Mouse (Mus musculus): ENCODE results near the gene Hdgfl2.

Gene Hdgfl2

DNA sequence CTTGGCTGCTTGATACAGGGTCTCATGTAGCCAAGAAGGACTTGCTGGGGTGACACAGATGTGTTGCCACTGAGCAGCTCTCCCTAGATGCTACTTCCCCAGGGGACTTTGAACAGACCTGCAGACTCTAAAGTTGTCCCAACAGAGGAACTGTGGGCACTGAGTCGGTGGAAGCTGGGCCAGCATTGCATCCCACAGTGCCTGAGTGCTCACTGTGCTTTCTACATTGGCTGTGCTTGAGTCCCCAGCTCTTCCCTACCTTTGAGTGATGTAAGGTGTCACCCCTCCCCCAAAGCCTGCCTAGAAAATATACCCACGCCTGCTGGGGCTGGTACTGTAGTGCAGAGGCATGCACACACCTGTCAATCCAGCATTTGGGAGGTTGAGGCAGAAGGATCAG is 28.3 kb downstream of the Hdgfl2 start:
- no peak for DNase-seq

DNA sequence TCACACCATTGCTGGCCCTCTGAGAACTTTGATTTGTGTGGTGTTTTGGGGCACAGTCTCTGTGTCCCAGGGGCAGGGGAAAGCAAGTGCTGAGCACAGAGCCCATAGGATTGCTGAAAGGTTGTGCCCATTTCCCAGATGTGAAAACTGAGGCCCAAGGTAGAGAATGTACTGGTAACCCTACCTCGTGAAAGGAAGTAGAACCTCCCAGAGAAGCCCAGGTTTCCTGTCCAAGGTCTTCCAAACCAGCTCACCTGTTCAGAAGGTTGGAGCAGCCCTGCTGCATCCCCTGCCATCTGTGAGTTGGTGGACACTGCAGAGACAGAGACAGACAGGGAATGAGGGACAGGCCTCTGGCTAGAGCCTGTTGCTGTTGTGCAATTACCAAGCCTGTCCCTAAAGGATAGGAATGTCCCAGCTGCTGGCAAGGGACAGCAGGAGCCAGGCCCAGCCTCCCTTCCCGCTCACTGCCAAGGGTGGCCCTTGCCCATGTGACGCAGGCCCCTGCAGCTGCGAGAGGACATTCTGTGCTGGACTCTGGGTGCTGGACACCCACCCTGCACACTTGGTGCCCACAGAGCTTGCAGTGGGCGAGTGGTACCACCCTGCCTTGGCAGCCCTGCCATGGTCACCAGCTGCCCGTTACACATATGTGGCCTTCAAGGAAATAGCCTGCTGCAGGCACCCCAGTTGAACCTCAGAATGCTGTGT is 29.1 kb downstream of the Hdgfl2 start:
- no peak for DNase-seq

DNA sequence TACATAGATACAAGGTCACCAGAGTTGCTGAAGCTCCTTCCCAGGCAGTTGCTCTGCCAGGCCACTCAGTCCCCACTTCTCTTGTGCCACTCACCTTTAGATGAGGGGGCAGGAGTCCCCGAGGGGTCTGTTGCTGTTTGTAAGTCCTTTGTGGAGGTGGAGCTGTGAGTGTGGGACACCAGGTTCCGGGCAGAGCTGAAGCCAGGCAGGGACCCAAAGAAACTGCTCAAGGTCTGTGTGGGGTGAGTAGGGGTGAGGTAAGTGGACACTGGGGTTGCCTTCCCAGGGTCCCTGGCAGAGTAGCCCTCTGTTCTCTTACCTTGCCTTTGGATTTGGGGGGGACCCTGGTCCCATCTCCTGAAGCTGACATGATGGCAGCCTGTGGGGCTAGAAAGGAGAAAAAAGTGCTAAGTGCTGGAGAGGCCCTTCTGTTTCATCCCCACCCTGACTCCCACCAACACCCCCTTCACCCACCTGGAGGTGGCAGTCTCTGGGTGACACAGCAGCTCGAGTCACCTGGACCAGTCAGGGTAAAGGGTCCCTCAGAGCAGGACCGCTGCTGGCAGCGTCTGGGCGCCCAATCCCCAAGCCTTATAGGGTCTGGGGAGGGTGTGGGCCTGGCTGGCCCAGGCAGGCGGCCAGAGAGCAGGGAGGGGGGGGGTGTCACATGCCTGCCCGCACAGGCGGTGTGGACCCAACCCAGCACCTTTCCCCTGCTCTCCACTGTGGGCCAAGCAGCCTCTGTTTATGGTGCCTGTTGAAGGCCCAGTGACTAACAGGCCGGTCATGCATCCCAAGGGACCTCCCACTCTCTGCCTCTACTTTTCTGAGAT is 30.0 kb downstream of the Hdgfl2 start, which contains the start of gene Plin4:
Gene Plin4 (minus strand): TSS at position 585 of the 833 bp plus-strand sequence.
- DNase-seq = no peak

DNA sequence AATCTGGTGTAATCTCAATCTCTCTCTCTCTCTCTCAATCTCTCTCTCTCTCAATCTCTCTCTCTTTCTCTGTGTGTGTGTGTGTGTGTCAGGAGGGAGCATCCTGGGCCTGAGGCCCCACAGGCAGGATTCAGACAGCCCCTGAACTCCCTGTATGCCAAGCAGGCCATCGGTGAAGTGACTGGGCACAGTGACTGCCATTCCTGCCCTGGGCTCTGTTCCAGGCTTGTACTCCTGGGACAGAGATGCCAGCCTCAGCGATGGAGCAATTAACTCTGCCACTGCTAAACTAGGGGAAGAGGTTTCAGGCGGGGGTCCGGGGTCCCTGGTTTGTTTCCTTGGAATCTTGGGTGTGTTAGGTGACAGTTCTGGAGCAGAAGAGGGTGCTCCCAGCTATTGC is 31.1 kb downstream of the Hdgfl2 start:
- DNase-seq = no peak

DNA sequence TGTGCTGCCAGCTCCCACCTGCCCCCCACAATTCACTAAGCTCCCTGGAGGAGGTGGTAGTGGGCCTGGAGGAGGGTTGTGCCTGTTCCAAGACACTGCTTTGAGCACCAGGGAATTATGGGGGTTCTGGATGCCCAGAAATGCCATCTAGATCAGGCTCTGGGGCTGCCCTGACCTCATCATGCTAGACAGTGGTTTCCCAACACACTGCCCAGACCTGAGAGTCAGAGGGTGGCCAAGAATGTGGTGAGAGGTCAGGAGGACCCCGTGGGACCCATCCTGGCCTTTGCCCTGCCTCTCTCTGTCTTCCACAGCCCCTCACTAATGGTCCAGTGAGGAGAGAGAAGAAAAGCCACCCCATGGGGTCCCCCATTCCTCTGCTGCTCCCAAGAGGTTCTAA is 31.6 kb downstream of the Hdgfl2 start:
- DNase-seq = no peak

DNA sequence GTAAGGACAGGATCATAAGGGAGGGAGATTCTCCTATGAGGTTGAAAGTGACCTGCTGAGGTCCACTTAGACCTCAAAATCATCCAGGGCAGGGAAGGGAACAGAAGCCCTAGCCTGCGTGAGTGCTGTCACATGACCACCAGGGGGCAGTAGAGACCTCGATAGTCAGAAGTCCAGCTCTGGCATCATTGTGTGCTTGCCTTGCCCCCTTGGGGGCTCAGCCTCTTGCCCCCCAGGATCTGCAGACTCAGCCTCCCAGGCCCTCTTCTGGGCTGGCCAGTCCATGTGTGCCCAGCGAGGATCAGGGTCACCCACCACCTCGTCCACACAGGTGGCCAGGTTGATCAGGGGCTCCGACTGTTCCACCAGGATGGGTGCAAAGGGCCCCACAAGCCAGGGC is 32.4 kb downstream of the Hdgfl2 start:
- DNase-seq = peak; percentile 73

DNA sequence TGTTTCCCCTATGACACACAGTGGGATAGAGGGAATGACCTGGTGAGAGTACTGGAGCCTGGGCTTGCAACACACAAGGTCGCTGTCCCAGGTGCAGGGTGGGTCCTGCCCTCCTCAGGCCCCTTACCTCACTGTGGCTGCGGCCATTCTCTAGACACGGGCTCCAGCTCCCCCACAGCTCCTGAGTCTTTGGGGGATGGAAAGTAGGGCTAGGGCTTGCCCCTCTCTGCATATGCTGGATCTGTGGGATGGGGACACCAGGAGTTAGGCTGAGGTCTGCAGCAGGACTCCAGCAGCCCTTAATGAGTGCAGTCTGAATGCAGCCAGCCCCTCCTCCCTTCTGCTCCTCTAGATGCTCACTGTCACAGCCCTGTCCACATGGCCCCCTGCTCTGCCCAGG is 33.3 kb downstream of the Hdgfl2 start:
- DNase-seq = no peak

DNA sequence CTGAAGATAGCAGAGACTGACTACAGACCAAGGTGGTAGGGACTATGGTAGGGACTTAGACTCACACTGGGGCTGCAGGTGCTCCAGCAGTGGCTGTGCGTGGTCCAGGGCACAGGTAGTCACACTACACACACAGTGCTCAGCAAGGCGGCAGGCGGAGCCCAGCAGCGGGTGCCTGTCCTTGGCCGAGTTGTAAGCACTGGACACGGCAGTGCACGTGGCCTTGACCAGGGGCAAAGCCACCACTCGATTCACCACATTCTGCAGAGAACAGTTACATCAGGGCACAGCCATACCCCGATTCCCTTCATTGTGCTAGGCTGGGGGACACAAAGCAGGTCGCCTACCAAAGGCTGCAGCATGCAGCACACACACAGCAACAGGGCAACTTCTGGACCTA is 36.8 kb downstream of the Hdgfl2 start:
- no peak for DNase-seq

DNA sequence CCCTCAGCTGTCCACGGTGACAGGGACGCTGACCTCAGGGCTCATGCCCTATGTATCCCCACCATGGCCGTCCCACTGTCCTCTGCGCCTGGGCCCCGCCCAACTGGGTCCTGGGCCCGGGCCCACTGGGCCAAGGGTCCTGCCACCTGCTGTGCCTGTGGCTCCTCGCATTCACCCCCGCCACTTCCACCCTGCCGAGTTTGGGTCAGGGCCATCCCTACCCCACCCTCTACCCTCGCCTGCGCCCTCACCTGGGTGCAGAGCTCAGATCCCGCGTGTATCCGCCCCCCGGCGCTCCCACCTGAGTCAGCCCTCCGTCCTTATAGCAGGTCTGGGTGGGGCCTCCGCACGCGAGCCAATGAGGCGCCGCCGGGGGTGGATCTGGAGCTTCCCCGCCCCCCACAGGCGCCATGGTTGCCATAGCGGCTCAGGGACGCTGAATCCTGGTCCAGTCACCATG is 37.8 kb downstream of the Hdgfl2 start, which contains the start of gene Plin5:
Gene Plin5 (minus strand): TSS at position 346 of the 460 bp plus-strand sequence.
- DNase-seq = peak; percentile 89

DNA sequence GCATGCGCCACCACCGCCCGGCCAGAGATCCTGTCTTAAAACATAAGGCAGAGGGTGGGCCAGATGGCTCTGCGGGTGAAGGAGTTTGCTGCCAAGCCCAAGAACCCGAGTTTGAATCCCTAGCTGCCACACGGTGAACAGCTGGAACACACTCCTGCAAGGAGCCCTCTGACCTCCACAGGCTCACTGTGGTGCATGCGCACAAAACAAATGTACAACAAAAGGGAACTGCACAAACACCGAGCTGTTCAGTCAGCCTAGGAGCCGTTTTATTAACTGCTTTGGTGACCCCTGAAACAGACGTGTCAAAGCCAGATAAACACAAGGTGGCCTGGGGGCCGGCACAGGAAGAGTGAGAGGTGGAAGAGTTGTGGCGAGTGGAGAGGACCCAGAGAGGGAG is 40.0 kb downstream of the Hdgfl2 start:
- peak; percentile 39 for DNase-seq

DNA sequence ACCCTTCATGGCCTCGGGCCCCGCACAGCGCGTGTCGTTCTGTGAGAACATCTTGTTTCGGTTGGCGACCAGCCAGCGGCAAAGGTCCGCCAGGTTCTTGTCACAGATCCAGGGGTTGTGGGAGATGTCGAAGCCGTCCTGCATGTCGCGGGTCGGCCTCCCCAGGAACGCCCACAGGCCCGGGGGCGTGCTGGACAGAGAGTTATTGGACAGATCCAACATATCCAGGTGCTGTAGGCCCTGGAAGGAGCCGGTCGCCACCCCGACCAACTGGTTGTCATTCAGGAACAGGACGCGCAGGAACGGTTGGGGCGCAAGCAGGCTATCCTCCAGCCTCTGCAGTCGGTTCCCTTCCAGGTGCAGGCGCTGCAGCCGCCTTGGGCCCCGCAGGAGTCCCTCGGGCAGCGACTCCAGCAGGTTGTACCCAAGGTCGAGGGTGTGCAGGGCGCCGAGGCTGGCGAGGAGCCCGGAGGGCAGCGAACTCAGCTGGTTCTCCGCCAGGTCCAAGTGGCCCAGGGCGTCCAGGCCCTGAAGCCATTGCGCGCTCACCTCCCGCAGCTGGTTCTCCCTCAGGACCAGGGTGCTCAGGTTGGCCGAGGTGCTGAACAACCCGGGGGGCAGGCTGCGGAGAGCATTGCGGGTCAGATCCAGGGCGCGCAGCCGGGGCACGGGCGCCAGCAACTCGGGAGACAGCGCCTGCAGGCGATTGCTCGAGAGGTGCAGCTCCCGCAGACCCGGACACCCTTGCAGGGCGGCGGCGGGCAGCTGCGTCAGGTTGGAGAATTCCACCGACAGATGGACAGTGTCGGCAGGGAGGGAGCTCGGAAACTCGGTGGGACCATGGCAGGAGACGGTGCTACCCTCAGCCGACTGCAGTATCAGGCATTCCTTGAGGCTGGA is 40.8 kb downstream of the Hdgfl2 start:
- peak; percentile 90 for DNase-seq

DNA sequence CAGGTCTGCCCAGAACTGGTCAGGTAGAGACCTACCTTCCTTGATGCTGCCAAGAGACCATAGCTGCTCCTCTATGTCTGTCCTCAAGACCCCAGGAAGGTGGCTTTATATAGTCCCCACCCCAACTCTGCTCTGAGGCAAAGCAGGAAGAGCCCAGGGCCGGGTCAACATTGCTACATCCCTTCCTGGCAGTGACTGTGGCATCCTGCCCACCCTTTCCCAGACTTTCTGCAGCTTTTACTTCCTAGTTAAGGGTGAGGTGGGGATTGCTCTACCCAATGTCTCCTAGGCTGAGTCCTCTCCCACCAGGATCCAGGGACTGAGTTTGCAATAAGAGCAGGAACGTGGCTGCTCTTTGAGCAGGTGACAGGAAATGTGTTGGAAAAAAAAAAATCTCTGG is 42.4 kb downstream of the Hdgfl2 start, which contains the start of gene Lrg1:
Gene Lrg1 (minus strand): TSS at position 176 of the 400 bp plus-strand sequence.
- no peak for DNase-seq

DNA sequence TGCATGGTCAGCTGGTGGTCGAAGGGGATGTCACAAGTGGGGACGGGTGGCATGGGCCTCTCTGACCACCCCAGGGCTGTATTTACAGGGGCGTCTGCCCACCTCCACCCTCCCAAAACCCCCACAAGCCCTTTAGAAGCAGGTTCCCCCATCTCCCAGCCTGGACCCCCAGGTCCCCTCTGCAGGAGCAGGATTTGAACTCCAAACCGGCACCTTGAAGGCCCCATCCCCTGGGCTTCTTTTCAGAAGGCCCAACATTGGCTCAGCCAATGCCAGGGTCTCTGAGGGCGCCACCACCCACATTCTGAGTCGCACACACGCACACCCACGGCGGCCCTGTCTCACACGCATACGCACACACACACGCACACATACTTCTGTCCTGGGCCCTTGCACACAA is 43.7 kb downstream of the Hdgfl2 start:
- no peak for DNase-seq

DNA sequence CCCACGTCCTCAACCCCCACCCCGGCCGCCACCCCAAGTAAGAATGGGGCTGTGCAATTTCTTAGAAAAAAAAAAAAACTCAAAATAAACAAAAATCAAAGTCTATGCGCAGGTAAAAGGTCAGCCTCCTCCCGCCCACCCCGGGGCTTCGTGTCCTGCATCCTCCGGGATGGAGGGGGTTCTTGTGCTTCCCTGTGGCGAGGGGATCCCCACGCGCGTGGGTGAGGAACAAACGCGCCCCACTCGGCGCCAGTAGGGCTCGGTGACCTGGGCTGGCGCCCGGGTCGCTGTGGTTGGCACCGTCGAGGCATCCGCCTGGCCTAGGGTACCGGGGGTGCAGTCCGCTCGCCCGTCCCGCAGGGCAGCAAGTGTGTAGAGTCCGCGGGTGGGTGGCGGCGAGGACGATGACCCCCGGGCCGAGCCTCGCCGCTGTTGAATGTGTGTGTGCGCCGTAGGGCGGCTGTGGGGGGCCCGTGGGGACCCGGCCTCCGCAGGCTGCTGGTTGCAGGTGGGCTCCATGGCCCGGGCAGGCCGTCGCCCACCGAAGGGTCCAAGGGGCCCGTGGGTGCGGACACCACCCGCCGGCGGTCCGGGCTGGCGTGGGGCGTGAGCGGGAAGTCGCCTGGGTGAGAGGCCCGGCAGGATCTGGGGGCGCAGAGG is 44.4 kb downstream of the Hdgfl2 start:
- no peak for DNase-seq

DNA sequence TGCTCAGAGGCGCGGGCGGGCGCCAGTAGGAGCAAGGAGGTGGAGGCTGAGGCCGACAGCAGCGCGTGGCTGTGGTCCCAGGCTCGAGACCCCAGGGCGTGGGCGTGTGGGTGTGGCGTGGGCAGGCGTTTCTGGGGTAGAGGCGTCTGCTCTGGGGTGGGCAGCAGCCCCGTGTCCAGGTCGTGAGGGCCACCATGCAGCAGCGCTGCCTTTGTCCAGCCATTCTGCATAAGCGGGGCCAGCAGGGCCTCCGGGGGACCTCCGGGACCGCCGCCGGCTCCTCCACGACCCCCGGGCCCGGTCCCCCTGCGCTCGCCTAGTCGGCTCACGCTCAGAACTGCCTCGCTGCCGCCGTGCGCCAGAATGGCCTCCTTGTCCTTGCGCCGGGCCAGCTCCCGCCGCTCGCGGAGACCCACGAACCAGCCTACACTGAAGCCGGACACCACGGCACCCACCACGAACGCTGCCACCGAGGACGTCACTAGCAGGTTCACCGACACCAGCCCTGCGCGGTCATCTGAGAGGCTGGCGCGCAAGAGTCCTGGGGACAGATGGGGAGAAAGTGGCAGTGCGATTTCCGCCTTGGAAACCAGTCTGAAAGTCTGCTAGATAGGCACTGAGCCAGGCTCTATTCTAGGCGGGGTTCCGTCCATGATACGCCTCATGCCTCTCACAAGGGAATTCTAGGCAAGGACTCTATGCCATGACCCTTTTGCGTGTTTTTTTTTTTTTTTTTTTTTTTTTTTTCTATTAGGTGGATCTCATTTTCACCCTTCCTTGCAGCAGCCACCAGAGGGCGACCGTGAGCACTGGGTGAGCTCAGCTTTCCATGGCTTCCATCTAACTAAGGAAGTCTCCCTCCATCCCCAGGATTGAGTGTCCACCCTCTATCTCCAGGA is 45.2 kb downstream of the Hdgfl2 start:
- DNase-seq = peak; percentile 53

DNA sequence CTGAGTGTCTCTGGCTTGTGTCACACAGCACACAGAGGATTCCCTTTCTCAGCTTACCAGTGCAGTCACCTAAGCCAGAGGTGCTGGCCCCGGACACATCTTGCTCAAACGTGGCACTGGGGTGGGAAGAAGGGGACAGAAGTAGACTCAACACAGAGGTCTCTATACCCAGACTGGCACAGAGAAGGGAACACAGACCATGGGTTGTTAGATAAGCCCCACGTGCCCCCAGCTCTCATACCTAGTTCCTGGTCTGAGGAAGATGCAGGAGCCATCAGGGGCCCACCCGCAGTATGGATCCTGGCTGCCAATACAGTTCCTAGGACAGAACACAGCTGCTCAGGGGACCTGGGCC is 45.8 kb downstream of the Hdgfl2 start:
- no peak for DNase-seq

DNA sequence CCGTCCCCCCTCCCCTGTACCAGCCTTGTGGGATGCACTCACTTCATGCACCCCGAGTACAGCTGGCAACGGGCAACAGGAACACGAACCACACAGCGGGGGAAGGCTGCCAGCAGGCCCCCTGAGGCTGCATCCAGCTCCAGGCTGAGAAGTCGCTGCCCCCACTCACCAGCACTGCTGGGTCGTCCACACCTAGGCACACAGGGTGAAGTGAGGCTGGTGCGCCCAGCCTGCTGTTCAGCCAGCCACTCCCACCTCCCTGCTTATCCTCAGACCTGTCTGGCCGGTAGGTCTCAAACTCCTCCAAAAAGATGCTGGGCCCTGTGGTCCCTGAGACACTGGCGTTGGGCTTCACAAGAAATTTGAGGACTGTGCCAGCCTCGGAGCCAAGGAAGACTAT is 46.7 kb downstream of the Hdgfl2 start:
- DNase-seq = no peak

DNA sequence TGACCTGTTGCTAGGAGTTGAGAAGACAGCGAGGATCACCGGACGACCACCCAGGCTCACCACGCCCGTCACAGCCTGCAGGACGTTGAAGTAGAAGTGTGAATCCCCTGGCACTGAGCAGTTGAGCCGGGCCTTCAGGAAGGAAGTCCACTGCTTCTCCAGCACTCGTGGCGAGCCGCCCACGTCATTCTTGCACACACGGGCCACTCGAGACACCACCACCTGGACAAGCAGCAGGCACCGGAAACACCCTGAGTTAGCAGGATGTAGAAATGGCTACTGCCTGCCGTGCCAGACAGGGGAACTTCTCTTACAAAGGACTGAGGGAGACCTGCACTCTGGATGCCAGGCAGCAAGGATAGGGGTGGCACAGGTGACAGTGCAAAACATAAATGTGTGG is 48.8 kb downstream of the Hdgfl2 start:
- DNase-seq = no peak

DNA sequence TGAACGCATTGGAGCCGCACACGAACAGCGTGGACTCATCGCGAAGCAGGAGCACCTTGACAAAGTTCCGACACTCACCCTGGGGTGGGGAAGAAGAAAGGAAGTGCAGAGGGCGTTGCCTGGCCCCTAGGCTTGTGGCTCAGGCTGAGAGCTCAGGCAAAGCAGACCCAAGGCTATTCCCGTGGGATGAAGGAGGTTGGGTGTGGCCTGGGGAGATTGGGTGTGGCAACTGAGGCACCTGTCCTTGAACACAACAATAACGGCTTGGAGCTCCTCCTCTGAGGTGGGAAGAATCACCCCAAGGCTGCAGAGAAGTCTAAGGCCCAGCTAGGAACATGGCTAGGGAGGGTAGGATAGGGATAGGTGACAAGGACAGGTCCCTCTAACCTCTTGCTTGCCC is 51.7 kb downstream of the Hdgfl2 start:
- DNase-seq = no peak

DNA sequence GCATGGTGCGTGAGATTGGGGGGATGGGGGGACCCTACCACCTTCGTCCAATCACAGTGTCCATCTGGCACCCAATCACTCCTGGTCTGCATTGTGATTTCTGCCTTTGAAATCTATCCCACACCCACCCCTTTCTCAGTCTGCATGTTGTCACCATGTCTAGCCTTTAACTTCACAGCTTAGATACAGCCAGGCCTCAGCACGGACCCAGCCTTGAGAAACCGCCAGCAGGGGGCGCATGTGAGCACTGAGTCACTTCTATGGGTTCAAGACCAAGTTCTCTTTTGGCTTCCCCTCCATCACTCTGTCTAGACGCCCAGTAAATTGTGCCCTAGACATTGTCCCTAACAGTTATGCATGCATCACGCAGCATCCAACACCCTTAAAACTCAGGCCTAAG is 52.4 kb downstream of the Hdgfl2 start:
- peak; percentile 76 for DNase-seq

DNA sequence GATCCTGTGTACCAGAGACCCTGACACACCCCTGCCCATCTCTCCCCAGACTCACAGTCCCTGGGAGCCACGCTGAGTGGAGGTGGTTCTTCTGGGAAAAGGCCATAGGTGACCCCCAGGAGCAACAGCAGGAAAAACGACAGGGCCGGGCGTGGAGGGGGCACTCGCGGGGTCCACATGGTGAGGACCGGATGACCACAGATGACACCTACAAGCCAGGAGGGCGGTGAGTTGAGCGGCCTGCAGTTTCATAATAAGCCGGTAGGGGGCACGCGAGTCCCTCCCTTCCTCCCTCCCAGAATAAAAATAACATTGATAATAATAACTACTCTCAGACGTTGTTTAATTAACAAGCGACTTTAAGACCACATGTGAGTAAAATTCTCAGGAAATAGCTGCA is 53.2 kb downstream of the Hdgfl2 start:
- DNase-seq = peak; percentile 79

Measured in kidney, adult 9 months (tissue).